Mouse (Mus musculus) limb, embryonic 14.5 days (tissue): ENCODE measurements around the gene Scube2. TPM values are rescaled to one million over a fixed set of nuclear protein-coding genes. Genes with fewer than 3 reads are reported as not detected.

Source experiments
- ATAC-seq: fragments of 200-750 bp; cut with Nextera tagmentation; 2 replicates; pipeline ENCODE4 v1.8.0; 2017; ENCODE audit warnings: low read depth, moderate number of reproducible peaks, moderate TSS enrichment; ENCODE audit not compliant: low FRiP score
- DNase-seq: peaks from one replicate; pipeline ENCODE4 v3.0.0-alpha.2; 2015; ENCODE audit warnings: low spot score
- H3K27ac ChIP-seq: fragments of 300-500 bp; sonication (generic); replicated peaks from 2 replicates; pipeline ENCODE4 v1.5.1; 2014; ENCODE audit warnings: low read depth, mild to moderate bottlenecking, low read length, moderate library complexity, mixed read lengths
- H3K27me3 ChIP-seq: fragments of 300-500 bp; sonication (generic); 2 replicates; pipeline ENCODE4 v1.6.1; 2014; ENCODE audit warnings: low read length, mixed read lengths; ENCODE audit not compliant: control insufficient read depth, insufficient read depth
- H3K36me3 ChIP-seq: fragments of 300-500 bp; sonication (generic); 2 replicates; pipeline ENCODE4 v1.6.1; 2014; ENCODE audit warnings: mild to moderate bottlenecking, low read length, moderate library complexity, mixed read lengths; ENCODE audit not compliant: control insufficient read depth, insufficient read depth
- H3K4me1 ChIP-seq: fragments of 300-500 bp; sonication (generic); 2 replicates; pipeline ENCODE4 v1.6.1; 2014; ENCODE audit warnings: antibody characterized with exemption, low read length, mixed read lengths; ENCODE audit not compliant: control insufficient read depth, insufficient read depth
- H3K4me2 ChIP-seq: fragments of 300-500 bp; sonication (generic); replicated peaks from 2 replicates; pipeline ENCODE4 v1.6.1; 2014; ENCODE audit warnings: low read depth, mild to moderate bottlenecking, low read length, moderate library complexity; ENCODE audit not compliant: severe bottlenecking
- H3K4me3 ChIP-seq: fragments of 300-500 bp; sonication (generic); replicated peaks from 2 replicates; pipeline ENCODE4 v1.5.1; 2014; ENCODE audit warnings: low read length
- H3K9ac ChIP-seq: fragments of 300-500 bp; sonication (generic); 2 replicates; pipeline ENCODE4 v1.6.1; 2014; ENCODE audit warnings: mild to moderate bottlenecking, low read depth, low read length, moderate library complexity; ENCODE audit not compliant: severe bottlenecking
- H3K9me3 ChIP-seq: fragments of 300-500 bp; sonication (generic); 2 replicates; pipeline ENCODE4 v1.6.1; 2016; ENCODE audit warnings: low read length; ENCODE audit not compliant: control insufficient read depth
- POLR2A ChIP-seq: fragments of 200-500 bp; IDR thresholded peaks from 2 replicates; pipeline ENCODE4 v1.8.0; 2012; ENCODE audit warnings: inconsistent platforms, mild to moderate bottlenecking, moderate library complexity, borderline replicate concordance; ENCODE audit not compliant: insufficient read depth, insufficient read length; ENCODE audit errors: extremely low read depth
- WGBS: fragments of 180-500 bp; shearing (Covaris S2); extraction: QIAGEN DNeasy Blood & Tissue Kit; methylation state at CpG from one replicate; pipeline ENCODE4 v1.1.7; 2014; 5-methylcytosine and 5-hydroxymethylcytosine counted together
- polyA plus RNA-seq, 2 experiments: library from polyadenylated mRNA; depleted of rRNA in 1 of 2; stranded (reverse) in 1 of 2; unstranded in 1 of 2; fragments of >200 nt; fragmentation: Nextera tagmentation in 1 of 2; extraction: Ambion mirVana in 1 of 2; gene quantifications; 2 replicates each; pipeline versions ENCODE4 v1.2.1 to v1.2.3; 2012 to 2014

The Scube2 gene
- polyA plus RNA-seq, 2 experiments = 5.2 to 11.7 TPM

DNA sequence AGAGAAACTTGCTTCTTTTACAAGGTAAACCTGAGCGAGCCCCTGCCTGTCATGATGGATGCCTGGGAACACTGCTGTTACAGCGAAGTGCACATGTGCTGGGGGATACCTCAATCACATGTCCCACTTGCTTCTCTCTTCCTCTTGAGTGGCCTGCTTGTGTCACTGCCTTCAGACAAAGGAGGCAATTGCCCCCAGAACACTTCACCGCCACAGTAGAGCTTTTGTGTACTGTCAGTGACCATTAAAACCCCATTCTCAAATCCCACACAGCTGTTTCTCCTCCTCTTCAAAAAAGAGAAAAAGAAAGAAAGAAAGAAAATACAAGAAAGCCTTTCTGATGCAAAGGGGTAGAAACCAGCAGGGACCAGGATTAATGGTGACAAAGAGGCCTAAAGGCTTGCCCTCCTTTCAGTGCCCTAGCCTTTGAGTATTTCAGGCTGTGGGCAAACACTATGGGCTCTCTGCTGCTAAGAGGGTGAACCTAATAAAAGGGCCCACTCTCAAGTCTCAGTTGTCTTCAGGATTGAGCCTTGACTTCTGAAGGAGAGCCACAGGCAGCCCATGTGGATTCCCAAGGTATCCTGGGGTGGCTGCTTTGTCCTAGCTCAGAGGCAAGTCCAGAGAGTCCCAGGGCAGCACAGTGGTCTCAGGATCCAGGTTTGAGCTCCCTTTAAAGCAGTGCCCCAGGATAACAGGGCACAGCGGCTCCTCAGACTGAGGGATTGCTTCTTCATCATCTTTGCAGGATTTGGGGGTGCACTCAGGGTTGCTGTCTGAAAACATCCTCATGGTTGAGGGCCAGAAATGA is 51.9 kb downstream of the Scube2 start:
- no peak overlapping the region for H3K4me3 ChIP-seq
- H3K36me3 ChIP-seq = no peaks in the 10 kb centered on the region
- 69% methylated on average over 4 of the region's 4 CpGs for WGBS
- no peak overlapping the region for H3K4me2 ChIP-seq
- no peak for TF ChIP-seq POLR2A
- ATAC-seq (no peak), DNase-seq (no peak)
- no peaks in the 10 kb centered on the region for H3K27me3 ChIP-seq
- no peak overlapping the region for H3K9ac ChIP-seq
- no peaks in the 10 kb centered on the region for H3K9me3 ChIP-seq
- H3K4me1 ChIP-seq = no peaks in the 10 kb centered on the region
- no peak overlapping the region for H3K27ac ChIP-seq

DNA sequence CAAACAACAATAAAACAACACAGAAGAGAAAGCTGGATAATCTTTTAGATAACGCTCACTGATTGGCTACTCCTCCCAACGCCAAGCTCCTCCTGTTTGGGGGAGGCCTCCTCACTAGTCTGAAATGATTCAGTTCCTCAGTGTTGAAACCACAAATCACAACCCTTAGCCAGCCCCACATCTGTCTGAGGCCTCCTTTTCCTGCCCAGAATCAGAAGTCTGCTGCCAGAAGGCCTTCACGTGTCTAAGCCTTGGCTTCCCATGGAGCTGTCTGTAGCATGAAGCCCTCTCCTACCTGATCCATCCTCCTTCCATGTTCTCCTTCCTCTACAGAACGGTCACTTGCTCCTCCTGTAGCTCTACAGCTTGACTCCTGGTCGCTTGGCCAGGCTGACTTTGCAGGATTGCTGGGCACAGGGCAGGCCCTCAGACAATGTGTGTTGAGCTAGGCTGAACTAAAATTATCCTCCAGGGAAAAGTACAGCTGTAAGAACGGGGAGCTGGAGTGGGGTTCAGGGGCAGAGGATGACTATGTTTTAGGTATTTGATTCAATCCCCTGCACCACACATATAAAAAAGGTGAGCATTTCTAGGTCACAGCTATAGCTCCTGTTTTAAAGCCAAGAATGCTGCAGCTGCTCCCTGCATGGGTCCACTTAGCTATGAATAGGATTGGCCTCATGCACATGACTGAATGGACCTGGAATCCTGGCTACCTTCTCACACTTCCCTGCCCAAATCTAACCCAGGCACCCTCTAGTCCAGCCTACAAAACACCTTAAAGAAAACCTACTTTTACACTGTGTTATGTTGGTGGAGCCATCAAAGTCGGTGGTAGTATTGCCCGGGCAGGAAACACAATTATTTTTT is 57.6 kb downstream of the Scube2 start:
- 75% methylated on average over 8 of the region's 8 CpGs for WGBS
- ATAC-seq = no peak
- DNase-seq = no peak
- H3K4me2 ChIP-seq = no peak overlapping the region
- H3K9ac ChIP-seq = no peak overlapping the region
- H3K9me3 ChIP-seq = no peaks in the 10 kb centered on the region
- no peak for TF ChIP-seq POLR2A
- no peaks in the 10 kb centered on the region for H3K4me1 ChIP-seq
- H3K4me3 ChIP-seq = no peak overlapping the region
- H3K27ac ChIP-seq = no peak overlapping the region
- no peaks in the 10 kb centered on the region for H3K36me3 ChIP-seq
- H3K27me3 ChIP-seq = no peaks in the 10 kb centered on the region

DNA sequence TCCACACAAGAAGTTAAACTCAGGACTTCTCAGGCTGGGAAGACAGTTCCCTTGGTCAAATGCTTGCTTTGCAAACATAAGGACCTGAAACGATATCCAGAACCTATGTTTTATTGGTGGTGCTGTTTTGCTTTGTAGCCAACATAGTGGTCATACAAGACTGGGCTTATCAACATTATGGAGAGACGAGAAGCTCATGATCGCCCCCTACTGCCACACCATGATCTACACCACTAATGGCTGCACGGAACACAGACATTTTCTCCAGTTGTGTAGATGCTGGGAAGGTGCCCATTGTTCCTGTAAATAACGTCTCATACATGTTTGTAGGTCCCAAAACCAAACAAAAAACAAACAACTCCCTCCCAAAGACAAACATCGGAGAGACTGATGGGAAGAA is 60.6 kb downstream of the Scube2 start:
- no peaks in the 10 kb centered on the region for H3K4me1 ChIP-seq
- DNase-seq = no peak

DNA sequence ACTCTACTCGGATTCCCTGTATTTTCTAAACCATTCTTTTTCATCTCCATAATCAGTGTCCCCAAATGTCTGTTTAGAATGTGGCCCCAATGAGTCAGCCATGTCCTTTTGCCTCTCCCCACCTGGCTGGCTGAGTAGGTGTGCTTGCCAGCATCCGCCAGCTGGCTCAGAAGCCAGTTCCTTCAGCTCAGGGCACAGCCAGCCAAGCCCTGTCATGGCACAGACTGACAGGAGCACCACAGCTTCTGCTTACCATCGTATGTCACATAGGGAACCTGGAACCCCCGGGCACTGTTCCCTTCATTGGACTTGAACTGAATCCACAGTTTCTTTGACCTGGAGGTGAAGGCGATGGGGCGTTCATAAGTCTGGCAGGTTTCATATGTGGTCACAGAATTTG is 61.1 kb downstream of the Scube2 start:
- Histone ChIP-seq H3K4me3 (no peak overlapping the region), H3K4me1 (no peaks in the 10 kb centered on the region), H3K36me3 (no peaks in the 10 kb centered on the region), H3K27me3 (no peaks in the 10 kb centered on the region), H3K4me2 (no peak overlapping the region), H3K9ac (no peak overlapping the region), H3K27ac (no peak overlapping the region), H3K9me3 (no peaks in the 10 kb centered on the region)
- DNase-seq = no peak
- no peak for TF ChIP-seq POLR2A
- WGBS = 94% methylated on average over 6 of the region's 6 CpGs
- no peak for ATAC-seq

More for the DNA sequence above, 60.6 kb downstream of the Scube2 start:
- Histone ChIP-seq H3K4me3 (no peak overlapping the region), H3K4me2 (no peak overlapping the region), H3K36me3 (no peaks in the 10 kb centered on the region), H3K27me3 (no peaks in the 10 kb centered on the region), H3K9me3 (no peaks in the 10 kb centered on the region), H3K27ac (no peak overlapping the region), H3K9ac (no peak overlapping the region)
- no peak for ATAC-seq
- 62% methylated on average over 6 of the region's 6 CpGs for WGBS
- no peak for TF ChIP-seq POLR2A

DNA sequence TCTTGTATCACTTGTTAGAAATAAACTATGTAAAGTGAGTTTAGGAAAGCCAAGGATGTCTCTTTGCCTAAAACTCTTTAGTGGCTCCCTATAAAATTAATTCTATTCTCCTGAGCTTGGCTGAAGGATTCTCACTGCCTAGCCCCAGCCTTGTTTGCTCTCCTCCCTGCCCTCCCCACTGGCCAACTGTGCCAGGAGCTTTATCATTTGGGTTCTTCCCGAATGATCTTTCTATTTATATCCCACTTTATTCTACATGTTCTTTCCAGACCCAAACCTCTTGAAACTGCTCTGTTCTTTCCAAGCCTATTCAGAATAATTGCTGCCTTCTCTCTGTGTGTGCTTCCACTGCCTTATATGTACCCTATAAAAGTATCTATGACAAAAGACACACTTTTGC is 62.0 kb downstream of the Scube2 start:
- H3K9me3 ChIP-seq = no peaks in the 10 kb centered on the region
- ATAC-seq (no peak), DNase-seq (no peak)
- TF ChIP-seq POLR2A = no peak
- H3K36me3 ChIP-seq = no peaks in the 10 kb centered on the region
- WGBS = 72% methylated on average over 1 of the region's 1 CpGs
- no peak overlapping the region for H3K27ac ChIP-seq
- H3K4me3 ChIP-seq = no peak overlapping the region
- H3K27me3 ChIP-seq = no peaks in the 10 kb centered on the region
- no peak overlapping the region for H3K4me2 ChIP-seq
- no peaks in the 10 kb centered on the region for H3K4me1 ChIP-seq
- no peak overlapping the region for H3K9ac ChIP-seq
